In genomic region chr11:119026203-119026602, GRCm38 (mm10) we compare ENCODE assay signal across 9 mouse cellular contexts. TPM values are rescaled to one million over a fixed set of nuclear protein-coding genes. Genes with fewer than 3 reads are reported as not detected.
DNase-seq lines count a peak whose midpoint lies in the region; ATAC-seq lines count a peak whose summit lies in the region.
"Had no signal": no experiment of that assay in that cellular context is flagged by ENCODE, and none has a peak within 500 bp of the region (broad histone marks: within the 10 kb centered on the region; RNA-seq: fewer than 3 reads in every experiment).

No protein-coding gene starts in this region.

- DNase-seq in thymus, postnatal 14 days = peak; percentile 24
- no peak for DNase-seq in thymus, postnatal 0 days (ENCODE audit: low spot score)
- DNase-seq in heart, adult 8-10 months (ENCODE audit: low spot score) = peak; percentile 60
- DNase-seq in kidney, postnatal 14 days = peak; percentile 67
- peak; percentile 56 for DNase-seq in skeletal muscle tissue, adult 2 months (ENCODE audit: low read depth, low spot score)
- DNase-seq in right cerebral cortex, postnatal 4 days = no peak
- DNase-seq in thymus, postnatal 36 days = no peak

- no peak for ATAC-seq in megakaryocyte progenitor cell, adult 5-6 weeks (replicated peaks; ENCODE audit: poor library complexity)

RNA-seq across cellular contexts. Expression of gene Cbx2, which starts 3.4 kb away (rescaled TPM):
- 19.5 and 22.3 TPM in 2 replicates for polyA plus RNA-seq in thymus, postnatal 0 days (2015; fragmentation: Nextera tagmentation; extraction: Ambion mirVana)
- 1 to 10 TPM; 2.0 to 3.9 (median 2.9) TPM for total RNA-seq in heart, adult 8-10 months (2022)
- total RNA-seq in megakaryocyte progenitor cell, adult 5-6 weeks (2015) = 1.8 and 2.8 TPM in 2 replicates
- 3.0 and 3.2 TPM in 2 replicates for total RNA-seq in megakaryocyte progenitor cell, adult 5-6 weeks (2017)

RNA-seq across cellular contexts. Expression of gene Cbx8, which starts 14.6 kb away (rescaled TPM):
- polyA plus RNA-seq in thymus, postnatal 0 days (2015; fragmentation: Nextera tagmentation; extraction: Ambion mirVana) = 10.7 and 12.3 TPM in 2 replicates
- 1 to 10 TPM; 3.6 to 4.9 (median 4.6) TPM for total RNA-seq in heart, adult 8-10 months (2022)
- total RNA-seq in megakaryocyte progenitor cell, adult 5-6 weeks (2015) = 1.9 and 2.1 TPM in 2 replicates
- 2.7 and 3.6 TPM in 2 replicates for total RNA-seq in megakaryocyte progenitor cell, adult 5-6 weeks (2017)

RNA-seq across cellular contexts. Expression of gene Enpp7, which starts 38.2 kb away (rescaled TPM):
- not detected in 2 replicates for polyA plus RNA-seq in thymus, postnatal 0 days (2015; fragmentation: Nextera tagmentation; extraction: Ambion mirVana)
- total RNA-seq in heart, adult 8-10 months (2022) = not detected
- not detected in 2 replicates for total RNA-seq in megakaryocyte progenitor cell, adult 5-6 weeks (2015)
- total RNA-seq in megakaryocyte progenitor cell, adult 5-6 weeks (2017) = not detected in 2 replicates
- total RNA-seq: gastrocnemius, postnatal 4 days had no signal

RNA-seq across cellular contexts. Expression of gene Cbx4, which starts 59.8 kb away (rescaled TPM):
- 25.1 and 26.8 TPM in 2 replicates for polyA plus RNA-seq in thymus, postnatal 0 days (2015; fragmentation: Nextera tagmentation; extraction: Ambion mirVana)
- 10 to 100 TPM in 1 of 4 experiments, 1 to 10 TPM in 3; 5.2 to 12.8 (median 8.4) TPM for total RNA-seq in heart, adult 8-10 months (2022)
- 19.9 and 21.5 TPM in 2 replicates for total RNA-seq in megakaryocyte progenitor cell, adult 5-6 weeks (2015)
- 24.8 and 25.4 TPM in 2 replicates for total RNA-seq in megakaryocyte progenitor cell, adult 5-6 weeks (2017)

Comparison
In these comparisons a context has a peak if more than half of its experiments do, and no peak if none do; other contexts are left out.
1. DNase-seq: peak in thymus, postnatal 14 days (single experiment), heart, adult 8-10 months (single experiment), kidney, postnatal 14 days (single experiment) and skeletal muscle tissue, adult 2 months (single experiment); none in thymus, postnatal 0 days (single experiment), right cerebral cortex, postnatal 4 days (single experiment) and thymus, postnatal 36 days (0 of 2).